Mouse (Mus musculus): ENCODE data around the gene Ngdn.
A peak's percentile ranks its signal among the peaks of the same experiment; 100 is the strongest.
"Not testable (repeated sequence)": the region's sequence is repeated elsewhere in the genome, so short reads cannot be mapped to it uniquely, and the experiment has no call there.

Ngdn gene

DNA sequence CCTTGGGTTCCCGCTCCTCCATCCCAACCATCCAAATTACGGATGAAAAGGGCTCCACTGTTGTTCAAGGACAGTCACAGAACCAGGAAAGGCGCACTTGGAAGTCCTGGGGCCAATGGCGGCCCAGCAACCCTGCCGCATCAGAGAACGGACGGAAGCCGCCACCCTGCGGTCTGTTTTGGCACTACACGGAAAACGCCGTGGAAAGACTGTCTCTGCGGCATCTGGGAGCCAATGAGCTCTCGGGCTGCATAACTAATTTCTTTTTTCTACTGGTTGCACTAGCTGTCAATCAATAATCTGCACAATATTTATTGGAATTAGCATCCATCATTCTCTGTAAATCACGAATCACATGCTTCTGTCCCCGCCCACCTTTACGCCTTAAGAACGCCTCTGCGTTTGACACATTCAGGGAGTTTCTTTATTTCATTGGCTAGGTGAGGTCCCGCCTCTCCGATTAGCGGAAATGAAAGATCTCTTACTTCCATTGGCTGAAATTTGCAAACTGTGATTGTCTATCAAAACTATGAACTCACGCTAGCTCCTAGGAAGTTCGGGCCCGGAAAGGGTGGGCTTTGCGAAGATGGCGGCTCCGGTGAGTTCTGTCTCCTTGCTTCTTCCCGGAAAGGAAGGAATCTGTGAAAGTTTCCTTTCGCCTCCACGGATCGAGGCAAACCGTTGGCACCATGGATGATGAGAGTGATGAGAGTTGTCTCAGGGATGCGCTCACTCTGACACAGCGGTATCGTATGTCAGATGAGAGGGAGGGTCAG is at the start of gene Ngdn:
Gene Ngdn (plus strand): TSS at position 464 of the 776 bp plus-strand sequence.
- peak; percentile 99 for DNase-seq

DNA sequence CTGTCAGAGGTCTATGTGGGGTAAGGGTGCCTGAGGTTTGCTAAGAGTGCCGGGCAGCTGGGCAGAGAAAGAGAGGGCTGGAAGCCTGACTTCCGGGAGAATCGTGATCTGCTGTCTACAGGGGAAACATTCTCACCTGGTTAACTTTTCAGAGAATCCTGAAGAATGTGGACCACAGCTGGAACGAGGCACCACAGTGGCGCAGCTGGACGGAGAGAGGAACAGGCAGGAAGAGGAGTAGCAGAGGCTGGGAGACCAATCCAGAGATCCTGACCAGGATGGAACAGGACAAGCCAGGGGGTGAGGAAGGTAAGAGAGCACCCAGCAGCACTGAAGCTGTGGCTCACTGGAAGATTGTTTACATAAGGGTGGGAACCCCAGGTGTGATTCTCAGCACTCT is 49.6 kb upstream of the Ngdn start:
- DNase-seq = no peak

DNA sequence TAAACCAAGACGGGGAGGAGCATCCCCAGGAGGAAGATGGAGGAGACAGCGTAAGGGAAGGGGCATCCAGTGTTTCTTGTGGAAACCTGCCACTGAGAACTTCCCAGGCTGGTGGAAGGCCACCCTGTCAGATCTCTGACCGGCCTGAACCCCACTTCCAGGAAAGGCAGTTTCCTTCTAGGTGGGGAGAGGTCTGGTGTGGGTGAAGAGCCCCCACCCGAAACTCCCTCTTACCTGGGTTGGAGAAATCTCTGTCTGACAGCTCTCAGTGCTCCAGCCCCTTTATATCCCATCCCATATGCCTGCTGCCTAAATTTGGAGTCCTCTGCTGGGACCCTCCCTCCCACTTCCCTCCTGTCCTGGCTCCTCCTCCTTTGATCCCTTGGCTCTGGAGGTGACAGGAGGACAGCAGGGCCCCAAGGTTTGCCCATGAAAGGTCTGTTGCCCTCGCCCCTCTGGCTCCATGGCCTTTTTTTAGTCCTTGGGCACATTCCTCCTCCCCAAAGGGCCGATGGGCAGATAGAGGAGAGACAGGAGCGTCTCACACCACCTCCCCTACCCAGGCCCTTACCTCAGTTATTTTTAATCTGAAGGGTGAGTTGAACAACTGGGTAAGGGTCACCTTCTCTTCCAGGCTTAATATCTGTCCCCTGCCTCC is 48.8 kb upstream of the Ngdn start, which contains the start of gene Myh6:
Gene Myh6 (minus strand): TSS at position 608 of the 658 bp plus-strand sequence.
- no peak for DNase-seq

DNA sequence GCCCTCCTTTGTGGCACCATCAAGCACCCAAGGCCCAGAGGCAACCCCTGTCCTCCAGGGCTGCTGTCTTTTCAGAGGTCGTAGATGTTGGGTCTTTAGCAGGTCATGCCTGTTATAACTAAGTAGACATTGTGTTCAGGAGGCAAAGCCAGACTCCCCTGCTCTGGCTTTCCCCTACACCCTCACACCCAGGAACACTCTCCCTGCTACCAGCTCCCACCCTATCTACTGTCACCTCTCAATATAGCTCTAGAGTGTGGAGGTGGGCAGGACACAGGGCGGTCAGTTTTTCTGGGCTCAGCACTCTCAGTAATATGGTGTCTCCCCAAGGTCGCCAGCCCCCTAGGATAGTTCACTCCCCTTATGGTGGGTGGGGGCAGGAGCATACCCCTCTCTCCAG is 47.4 kb upstream of the Ngdn start:
- DNase-seq = no peak

DNA sequence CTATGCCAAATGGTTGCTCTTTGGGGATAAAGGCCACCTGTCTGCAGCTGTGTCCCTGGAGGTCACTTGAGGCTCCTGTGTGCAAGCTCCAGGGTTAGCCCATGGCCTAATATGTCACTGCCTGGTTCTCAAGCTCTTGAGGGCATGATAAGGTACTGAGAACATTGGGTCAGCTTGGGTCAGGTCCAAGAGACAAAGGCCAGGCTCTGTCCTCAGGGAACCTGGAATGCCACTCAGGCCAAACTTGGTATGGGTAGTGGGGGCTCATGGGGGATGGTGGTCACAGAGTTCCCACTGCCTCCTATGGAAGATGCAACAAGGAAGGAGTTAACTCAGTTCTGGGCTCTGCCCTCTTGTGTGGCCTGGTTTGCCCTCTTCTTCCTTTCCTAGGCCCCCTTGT is 46.9 kb upstream of the Ngdn start:
- no peak for DNase-seq

DNA sequence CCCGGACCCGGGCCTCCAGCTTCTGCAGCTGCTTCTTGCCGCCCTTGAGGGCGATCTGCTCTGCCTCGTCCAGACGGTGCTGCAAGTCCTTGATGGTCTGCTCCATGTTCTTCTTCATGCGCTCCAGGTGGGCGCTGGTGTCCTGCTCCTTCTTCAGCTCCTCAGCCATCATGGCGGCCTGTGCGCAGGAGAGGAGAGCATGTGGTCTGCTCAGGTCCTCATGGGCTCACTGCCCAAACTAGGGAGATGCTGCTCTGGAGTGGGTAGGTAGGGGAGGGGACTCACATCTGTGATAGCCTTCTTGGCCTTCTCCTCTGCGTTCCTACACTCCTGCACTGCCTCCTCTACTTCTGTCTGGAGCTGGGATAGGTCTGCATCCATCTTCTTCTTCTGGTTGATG is 42.5 kb upstream of the Ngdn start:
- not testable (repeated sequence) for DNase-seq

DNA sequence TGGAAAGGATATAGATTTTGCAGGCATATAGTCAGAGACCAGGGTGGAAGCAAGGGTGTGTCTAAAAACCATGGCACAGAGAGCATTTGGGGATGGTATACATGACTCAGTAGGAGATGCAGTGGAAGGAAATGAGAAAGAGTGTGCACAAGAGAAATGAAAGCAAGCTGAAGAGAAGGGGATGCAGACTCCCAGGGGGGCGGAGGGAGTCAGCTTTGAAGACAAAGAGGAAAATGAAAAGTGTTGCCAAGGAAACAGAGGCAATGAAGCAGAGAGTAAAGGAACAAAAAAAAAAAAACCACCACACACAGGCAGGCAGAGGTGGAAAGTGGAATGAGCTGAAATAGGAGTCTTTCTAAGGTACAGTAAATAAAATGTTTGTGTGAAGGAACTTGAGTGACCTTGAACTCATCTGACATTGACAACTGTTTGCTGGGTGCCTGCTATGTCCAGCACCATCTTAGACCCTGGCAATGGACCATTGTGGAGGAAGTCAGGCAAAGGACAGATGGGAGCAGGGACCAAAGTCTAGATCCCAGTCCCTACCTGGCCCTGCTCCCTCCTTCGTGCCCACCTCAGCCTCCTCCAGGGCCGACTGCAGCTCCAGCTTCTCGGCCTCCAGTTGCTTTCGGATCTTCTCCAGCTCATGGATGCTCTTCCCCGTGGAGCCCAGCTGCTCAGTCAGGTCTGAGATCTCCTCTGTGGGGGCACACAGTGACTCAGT is 41.0 kb upstream of the Ngdn start:
- DNase-seq = no peak

DNA sequence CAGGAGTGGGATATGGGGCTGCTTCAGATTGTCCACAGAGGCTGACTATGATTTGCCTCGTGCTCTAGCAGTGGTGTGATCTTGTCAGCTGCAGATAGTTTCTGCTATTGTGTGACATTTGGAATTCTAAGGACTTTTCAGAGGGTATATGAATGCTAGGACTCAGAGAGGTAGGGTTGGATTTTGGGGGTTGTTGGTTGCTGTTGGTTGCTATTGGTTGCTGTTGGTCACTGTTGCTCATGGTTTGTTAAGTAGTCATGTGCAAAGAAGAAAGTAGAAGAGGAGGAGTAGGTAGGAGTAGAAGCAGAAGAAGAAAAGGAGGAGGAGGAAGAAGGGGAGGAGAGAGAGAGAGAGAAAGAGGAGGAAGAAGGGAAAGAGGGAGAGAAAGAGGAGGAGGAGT is 38.6 kb upstream of the Ngdn start, which contains the start of gene Gm17428:
Gene Gm17428 (plus strand): TSS at position 301 of the 400 bp plus-strand sequence.
- DNase-seq = no peak

DNA sequence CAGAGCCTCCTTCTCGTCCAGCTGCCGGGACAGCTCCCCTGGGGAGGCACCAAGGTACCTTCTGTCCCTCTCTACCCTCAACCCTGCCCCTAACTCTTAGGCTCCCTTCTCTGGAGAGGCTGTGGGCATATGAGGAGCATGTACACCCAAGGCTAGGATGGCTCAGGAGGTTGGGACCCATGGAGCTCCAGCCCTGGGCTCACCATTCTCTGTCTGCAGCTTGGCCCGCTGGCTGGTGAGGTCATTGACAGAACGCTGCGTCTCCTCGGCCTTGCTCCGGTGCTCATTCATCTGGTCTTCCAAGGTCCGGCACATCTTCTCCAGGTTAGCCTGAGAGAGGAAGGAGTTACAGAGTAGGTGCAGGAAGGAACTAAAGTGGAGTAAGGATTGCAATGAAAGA is 36.6 kb upstream of the Ngdn start:
- DNase-seq = no peak

DNA sequence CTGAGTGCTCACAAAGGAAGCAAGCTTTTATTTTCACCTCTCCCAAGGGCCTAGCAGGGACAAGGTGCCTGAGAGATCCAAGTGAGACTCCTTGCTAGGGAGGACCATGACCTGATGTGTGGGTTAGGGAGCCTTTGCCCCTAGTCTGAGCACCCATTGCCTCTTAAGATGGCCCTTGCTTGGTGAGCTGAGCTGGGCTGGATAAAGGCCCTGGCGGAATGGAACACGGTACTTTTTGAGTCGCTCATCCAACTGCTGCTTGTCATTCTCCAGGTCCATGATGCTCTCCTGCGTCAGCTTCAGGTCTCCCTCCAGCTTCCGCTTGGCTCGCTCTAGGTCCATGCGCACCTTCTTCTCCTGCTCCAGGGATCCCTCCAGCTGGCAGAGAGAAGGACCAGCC is 33.3 kb upstream of the Ngdn start:
- no peak for DNase-seq

DNA sequence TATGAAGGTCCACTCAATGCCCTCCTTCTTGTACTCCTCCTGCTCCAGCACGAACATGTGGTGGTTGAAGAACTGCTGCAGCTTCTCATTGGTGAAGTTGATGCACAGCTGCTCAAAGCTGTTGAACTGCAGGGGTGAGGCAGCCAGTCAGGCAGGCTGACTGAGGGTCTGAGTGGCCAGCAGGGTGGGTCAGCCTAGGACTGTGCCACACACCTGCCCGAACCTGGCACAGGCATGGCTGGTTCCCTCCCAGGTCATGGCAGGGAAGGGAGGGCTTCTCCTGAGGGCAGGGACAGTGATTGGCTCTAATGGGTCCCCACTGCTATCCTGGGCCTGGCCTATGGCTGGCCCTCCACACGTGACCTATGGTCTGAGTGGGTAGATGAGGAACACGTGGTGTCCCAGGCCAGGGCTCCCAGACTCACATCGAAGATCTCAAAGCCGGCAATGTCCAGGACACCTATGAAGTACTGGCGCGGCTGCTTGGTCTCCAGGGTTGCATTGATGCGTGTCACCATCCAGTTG is 26.8 kb upstream of the Ngdn start:
- DNase-seq = not testable (repeated sequence)

DNA sequence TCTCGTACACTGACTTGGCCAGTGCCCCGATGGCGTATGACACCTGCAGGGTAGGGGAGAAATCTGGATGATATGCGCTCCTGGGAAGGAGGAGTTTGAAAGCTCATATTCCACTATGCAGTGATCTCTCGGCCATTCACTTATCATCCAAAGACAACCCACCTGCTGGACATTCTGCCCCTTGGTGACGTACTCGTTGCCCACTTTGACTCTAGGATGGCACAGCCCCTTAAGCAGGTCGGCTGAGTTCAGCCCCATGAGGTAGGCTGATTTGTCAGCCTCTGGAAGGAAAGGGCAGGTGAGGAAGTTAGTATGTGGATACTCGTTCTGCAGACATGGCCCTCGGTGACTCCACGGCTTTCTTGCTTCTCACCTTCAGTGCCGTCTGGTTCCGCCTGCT is 26.4 kb upstream of the Ngdn start:
- no peak for DNase-seq

DNA sequence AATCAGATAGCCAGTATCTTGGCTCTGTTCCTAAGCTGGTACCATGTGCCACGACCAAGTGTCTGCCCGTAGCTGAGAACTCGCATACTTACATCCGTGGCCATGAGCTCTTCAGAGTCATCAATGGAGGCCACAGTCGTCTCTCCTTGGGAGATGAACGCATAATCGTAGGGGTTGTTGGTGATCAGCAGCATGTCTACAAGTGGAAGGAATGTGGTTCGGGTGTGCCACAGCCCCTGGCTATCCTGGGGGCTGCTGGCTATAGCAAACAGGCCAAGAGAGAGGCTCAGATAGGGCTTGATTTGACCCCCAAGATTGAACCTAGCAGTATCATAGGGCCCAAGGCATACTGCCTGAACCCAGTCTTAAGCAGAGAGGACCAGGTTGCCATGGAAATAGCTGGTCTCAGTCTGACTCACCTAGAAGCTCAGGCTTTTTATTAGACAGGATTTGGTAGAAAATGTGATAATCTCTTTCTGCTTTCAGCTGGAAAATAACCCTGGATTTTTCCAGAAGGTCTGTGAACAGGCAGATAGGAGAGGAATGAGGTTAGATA is 25.3 kb upstream of the Ngdn start:
- DNase-seq = no peak

DNA sequence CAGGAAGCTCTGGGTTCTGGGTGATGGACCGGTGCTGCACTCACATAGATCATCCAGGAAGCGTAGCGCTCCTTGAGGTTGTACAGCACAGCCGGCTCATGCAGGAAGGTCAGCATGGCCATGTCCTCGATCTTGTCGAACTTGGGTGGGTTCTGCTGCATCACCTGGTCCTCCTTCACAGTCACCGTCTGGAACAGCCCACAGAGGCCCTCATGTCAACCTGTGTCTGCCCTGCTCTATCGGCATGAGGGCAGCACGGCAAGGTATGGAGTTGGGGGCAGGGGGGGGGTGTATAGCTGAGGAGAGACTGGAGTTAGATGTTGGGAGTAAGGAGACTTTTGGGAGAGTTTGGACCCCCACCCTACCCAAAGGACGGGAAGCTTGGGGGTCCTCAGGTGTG is 23.1 kb upstream of the Ngdn start:
- no peak for DNase-seq

DNA sequence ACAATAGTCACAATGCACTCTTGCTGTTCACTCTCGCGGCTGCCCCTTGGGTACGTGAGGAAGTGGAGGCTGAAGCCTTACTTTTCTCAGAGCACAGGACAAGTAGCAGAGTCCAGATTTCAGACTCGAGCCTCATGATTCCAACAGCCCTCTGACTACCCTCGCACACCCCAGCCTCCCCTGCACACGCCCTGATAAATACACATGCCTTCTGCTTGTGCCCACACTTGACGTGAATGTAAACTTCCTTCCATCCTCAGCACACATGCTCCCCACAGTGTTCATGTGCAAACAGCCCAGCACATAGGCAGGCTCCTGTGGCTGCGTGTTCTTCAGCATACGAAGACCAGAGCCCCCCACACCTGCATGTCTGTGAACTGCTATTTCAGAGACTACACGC is 21.6 kb upstream of the Ngdn start:
- DNase-seq = no peak

DNA sequence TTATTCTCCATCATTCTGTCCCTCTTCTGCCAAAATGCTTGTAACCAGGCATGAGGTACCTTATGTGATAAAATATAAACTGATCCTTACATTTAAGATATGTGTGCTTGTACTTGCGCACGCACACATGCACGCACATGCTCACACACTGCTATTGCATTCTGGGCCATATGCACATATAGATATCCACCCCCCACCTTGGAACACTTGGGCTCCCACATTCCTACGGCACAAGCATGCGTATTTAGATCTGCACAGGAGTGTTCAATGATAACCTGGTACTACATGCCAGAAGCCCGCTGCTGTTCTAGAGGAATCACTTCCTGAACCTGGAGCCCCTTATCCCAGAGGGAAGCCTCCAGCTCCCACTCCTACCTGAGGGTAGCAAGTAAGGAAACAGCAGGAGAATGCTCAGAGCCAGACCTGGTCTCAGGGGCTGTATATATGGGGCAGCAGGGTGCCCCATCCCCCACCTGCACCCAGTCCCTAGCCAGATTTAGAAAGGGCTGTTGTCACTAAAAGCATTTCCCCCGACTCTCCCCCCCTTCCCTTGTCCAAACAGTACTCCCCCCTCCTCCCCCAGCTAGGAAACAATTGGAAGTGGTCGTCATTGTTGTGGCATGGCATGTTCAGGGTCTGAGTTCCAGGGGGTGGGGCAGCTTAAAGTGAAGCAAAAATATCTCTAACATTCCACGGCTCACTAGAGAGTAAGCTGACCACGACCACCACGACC is 21.0 kb upstream of the Ngdn start, which contains the start of gene Myh7:
Gene Myh7 (minus strand): TSS at position 491 of the 733 bp plus-strand sequence.
- DNase-seq = no peak

DNA sequence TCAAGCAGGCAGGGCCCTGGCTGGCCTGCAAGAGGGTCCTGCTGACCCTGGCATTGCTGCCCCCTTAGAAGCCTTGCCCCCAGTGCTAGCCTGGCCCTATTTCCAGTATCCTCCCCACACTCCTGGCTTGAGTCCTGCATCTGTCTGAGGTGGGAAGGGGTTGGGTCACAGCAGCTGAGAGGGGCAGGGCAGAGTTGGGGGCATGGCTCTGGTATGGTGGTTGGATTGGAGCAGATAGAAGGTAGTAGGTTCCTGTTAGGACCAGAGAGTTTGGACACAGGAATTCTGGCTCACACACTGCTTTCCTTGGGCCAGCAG is 20.4 kb upstream of the Ngdn start:
- no peak for DNase-seq

DNA sequence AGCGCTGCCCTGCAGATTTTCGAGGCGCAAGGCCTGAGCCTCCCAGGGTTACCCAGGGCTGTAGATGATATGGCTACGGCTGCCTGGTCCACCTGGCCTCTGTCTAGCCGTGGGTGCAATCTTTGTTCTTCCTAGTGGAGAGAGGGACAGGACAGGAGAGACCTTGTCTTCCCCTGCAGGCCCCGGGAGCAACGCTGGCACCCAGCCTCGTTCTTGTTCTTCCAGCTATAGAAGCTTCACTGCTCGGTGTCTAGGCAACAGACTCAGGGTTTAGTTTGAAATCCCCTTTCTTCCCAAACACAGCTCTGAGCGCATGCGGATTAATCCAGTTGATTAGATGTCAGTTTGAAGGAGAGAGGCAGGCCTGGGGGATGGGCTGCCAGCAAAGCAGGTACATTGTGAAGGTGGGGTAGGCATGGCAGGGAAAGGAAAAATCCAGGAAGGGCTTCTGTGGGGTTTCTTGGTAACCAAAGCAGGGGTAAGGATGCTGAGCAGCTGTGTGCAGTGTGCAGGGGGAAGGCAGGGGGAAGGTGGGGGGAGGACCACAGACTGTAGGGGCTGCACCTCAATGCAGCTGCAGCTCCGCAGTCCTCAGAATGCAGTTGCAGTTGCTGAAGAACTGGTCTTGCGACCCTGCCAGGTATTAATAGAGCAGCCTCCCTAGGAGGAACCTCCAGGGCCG is 19.7 kb upstream of the Ngdn start:
- no peak for DNase-seq

DNA sequence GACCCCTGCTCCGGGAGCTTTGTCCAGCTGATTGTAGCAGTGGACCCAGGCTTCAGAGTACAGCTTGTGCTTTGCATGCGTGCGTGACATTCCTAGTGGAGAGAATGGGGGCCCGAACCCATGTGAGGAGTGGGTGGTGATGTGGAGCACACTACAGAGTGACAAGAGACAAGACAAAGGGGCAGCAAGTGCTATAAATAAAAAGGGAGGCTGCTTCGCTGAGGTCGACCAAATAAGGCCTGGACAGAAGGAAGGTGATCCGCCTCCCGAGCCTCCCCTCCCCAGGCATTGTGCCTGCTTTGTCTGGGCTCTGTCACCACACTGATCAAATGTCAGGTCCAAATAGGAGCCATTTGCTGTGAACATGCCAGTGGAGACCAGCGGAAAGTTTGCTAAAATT is 18.5 kb upstream of the Ngdn start:
- no peak for DNase-seq

DNA sequence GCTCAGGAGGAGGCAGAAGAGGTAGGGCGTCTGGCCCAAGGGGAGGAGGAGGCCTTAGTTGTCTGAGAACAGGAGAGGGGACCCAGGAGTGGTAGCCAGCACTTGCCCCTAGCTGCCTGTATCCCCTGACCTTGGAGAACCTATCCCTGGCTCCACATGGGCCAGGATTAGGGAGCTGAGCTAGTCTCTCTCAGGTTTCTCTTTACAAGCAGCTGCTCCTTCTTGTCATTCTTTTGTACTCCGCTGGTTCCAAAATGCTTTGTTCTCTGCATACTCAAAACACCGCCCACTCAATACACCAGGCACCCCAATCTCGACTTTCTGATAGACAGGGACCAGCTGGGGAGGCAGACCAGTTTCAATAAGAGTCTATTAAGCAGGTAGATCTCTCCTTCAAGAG is 18.0 kb upstream of the Ngdn start:
- DNase-seq = no peak

DNA sequence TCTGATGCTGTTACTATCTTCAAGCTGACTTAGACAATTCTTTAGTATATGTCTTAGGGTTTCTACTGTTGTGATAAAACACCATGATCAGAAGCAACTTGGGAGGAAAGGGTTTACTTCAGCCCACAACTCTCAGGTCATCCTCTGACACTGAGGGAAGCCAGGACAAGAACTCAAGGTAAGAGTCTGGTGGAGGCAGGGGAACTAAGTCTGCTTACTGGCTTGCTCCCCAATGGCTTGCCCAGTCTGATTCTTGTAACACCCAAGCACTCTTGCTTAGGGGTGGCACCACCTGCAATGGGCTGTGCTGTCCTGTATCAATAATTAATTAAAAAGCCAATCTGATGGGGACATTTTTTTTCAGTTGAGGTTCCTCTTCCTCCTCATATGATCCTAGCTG is 16.6 kb upstream of the Ngdn start:
- DNase-seq = no peak

DNA sequence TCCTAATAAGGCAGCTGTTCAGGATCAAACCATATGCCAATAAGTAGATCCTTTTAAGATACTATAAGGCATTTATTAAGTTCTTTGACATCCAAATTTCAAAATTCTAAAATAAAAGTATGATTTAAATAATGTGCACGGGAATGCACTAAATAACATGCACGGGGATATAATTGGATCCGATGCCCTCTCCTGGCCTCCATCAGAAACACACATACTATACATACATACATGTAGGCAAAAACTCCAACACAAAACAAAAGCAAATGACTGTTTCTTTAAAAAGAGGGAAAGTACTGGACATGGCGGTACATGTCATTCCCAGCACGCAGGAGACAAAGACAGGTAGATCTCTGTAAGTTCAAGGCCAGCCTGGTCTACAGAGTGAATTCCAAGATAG is 15.4 kb upstream of the Ngdn start:
- DNase-seq = not testable (repeated sequence)
